Mouse (Mus musculus): Measurements from ENCODE around the gene Papln.

DNA sequence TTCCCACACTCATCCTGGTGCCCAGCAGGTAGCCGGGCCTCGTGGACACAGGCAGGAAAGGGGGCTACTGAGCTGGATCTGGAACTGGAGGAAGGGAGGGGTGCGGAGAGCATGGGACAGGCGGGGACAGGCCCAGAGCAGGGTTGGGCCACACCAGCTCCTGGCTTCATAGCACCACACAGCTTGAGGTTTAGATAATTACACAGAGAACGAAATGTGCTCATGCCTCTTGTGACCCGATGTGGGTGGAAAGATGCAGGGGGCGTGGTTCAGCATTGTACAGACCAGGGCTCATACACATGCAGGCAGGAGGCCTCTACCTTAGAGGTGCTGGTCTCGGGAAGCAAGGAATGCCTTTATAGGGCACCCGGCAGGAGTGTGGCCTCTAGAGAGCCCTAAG, 4.4 kb downstream of the Papln start:
- TF ChIP-seq CTCF (IDR thresholded peaks at IDR 0.05; ENCODE audit: insufficient read depth, low read depth, low read length) = no peak
- no peak for TF ChIP-seq POLR2A (IDR thresholded peaks at IDR 0.05; ENCODE audit: insufficient read depth, low read depth, low read length)
